Mouse (Mus musculus): Measurements from ENCODE around the gene Ngdn.
A peak's percentile ranks its signal among the peaks of the same experiment; 100 is the strongest.
"Not testable (repeated sequence)": the region's sequence is repeated elsewhere in the genome, so short reads cannot be mapped to it uniquely, and the experiment has no call there.

Ngdn gene

DNA sequence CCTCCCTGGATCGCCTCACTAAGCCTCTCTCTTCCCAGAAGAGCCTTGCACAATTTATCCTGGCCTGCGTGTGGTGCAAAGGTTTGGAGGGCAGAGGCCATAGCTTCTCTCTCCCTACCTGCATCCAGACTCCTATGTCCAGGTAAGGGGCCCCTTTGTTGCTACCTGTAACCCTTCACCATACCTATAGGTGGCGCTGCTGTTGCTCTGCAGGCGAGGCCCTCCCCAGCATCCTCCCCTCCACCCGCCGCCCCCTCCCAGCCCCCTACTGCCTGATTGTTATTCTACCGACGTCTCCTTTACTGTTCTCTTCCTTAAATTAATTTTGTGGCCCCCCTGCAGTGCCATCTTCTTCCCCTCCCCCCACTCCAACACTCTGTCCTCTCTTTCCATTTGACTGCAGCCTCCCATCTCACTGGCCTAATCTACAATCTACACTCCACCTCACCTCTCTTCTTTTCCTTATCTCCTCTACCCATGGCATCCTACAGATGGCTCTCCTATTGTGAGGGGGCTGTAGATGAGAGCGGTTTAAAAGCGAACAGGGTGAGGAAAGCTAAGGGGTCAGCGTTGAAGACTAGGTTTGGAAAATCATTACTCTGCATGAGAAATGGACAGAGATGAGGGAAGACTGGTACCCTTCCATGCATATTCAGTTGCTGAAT lies 13.9 kb downstream of the Ngdn start:
- TF ChIP-seq NANOG (IDR thresholded peaks at IDR 0.05; ENCODE audit: borderline replicate concordance, low read length) (no peak), POU5F1 (IDR thresholded peaks at IDR 0.05; ENCODE audit: borderline replicate concordance, low read length) (no peak), CTCF (conservative IDR thresholded peaks at IDR 0.05; ENCODE audit: low read length) (peak; percentile 50)
- Histone ChIP-seq H3K36me3 (ENCODE audit: insufficient read depth, low read length) (peaks cover 18% of the 10 kb centered on the region), H3K4me3 (replicated peaks; ENCODE audit: low read length) (no peak overlapping the region)

DNA sequence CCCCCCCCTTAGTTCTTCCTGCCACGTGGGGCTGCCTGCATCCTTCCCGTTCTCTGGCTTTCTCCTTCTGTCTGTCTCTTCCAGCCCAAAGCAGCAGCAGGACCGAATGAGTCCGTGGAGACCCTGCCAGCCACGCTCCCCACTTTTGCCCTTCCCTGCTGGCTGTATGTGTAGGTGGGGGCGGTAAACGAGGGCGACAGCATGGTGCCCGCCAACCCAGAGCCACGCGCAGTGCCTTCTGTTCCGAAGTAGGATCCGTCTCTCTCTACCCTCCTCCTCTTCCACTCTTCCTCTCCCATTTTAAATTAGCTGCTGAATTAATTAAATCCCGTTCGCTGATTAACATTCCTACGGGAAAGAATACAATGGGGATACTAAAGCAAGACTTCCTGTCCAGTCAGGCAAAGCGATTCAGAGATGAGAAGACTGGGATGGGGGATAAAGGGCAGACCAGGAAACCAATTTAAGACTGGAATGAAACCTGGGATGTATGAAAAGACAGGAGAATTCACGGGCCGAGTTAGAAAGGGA lies 17.5 kb downstream of the Ngdn start:
- TF ChIP-seq POU5F1 (IDR thresholded peaks at IDR 0.05; ENCODE audit: borderline replicate concordance, low read length) (no peak), CTCF (conservative IDR thresholded peaks at IDR 0.05; ENCODE audit: low read length) (no peak), NANOG (IDR thresholded peaks at IDR 0.05; ENCODE audit: borderline replicate concordance, low read length) (no peak)
- no peaks in the 10 kb centered on the region for H3K9me3 ChIP-seq (ENCODE audit: low read length)
- peak overlapping the region; percentile 70 for H3K4me3 ChIP-seq (replicated peaks; ENCODE audit: low read length)
- no peaks in the 10 kb centered on the region for H3K36me3 ChIP-seq (ENCODE audit: insufficient read depth, low read length)
- 0 out of 2 replicates have a peak, but pooled peaks cover 7% of the 10 kb centered on the region for H3K27me3 ChIP-seq (ENCODE audit: insufficient read depth, low read length)
- H3K4me1 ChIP-seq (replicated peaks; ENCODE audit: low read depth, low read length) = peaks cover 46% of the 10 kb centered on the region

More for the DNA sequence above, 13.9 kb downstream of the Ngdn start:
- H3K27me3 ChIP-seq (ENCODE audit: insufficient read depth, low read length) = 0 out of 2 replicates have a peak, but pooled peaks cover 7% of the 10 kb centered on the region
- no peaks in the 10 kb centered on the region for H3K9me3 ChIP-seq (ENCODE audit: low read length)
- peaks cover 63% of the 10 kb centered on the region for H3K4me1 ChIP-seq (replicated peaks; ENCODE audit: low read depth, low read length)

DNA sequence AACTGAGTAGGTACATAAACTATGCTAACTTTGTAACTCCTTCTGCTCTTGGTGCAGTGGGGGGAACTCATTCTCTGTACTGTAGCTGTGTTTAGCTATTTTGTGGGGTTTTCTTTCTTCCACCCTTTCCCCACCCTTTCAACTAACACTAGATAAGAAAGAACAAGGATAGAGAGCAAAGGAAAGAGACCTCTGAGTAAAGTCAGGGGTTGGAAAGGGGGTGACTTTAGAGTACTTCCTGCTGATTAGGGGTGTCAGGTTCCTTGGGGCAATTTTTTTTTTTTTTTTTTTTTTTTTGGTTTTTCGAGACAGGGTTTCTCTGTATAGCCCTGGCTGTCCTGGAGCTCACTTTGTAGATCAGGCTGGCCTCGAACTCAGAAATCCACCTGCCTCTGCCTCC lies 28.4 kb downstream of the Ngdn start:
- H3K9me3 ChIP-seq (ENCODE audit: low read length); H3K36me3 ChIP-seq (ENCODE audit: insufficient read depth, low read length); H3K4me3 ChIP-seq (replicated peaks; ENCODE audit: low read length); H3K27me3 ChIP-seq (ENCODE audit: insufficient read depth, low read length): not testable (repeated sequence)
- H3K4me1 ChIP-seq (replicated peaks; ENCODE audit: low read depth, low read length) = peaks cover 26% of the 10 kb centered on the region

DNA sequence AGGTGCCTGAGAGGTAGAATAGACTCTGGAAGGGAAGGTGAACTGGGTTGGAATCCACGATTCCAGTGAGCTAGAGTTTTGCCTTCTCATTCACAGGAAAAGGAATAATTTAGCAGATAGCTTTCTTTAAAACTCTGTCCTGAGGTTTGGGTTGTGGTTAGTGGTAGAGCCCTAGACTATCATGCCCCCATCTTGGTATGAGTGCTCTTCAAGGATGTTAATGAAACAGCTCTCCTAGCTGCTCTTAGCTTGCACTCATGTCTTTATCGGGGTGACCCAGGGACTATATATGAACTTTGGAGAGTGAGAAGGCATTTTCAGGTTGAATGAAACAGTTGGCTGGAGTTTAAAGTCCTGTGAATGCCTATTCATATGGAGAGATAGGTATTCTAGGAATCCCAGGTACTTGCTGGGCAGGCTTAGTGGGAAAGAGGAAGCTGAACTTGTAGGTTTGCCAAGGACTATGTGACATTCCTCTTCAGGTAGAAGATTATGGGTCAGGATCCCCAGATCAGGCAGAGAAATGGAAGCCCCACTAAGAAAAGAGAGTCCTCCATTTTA lies 32.8 kb downstream of the Ngdn start:
- peak; percentile 60; the same call in 1 of the 2 replicates for TF ChIP-seq POU5F1 (IDR thresholded peaks at IDR 0.05; ENCODE audit: borderline replicate concordance, low read length)
- no peak for TF ChIP-seq CTCF (conservative IDR thresholded peaks at IDR 0.05; ENCODE audit: low read length)
- TF ChIP-seq NANOG (IDR thresholded peaks at IDR 0.05; ENCODE audit: borderline replicate concordance, low read length) = peak; percentile 66
- no peaks in the 10 kb centered on the region for H3K27me3 ChIP-seq (ENCODE audit: insufficient read depth, low read length)
- H3K4me3 ChIP-seq (replicated peaks; ENCODE audit: low read length) = peak overlapping the region; percentile 21; the same call in 1 of the 2 replicates
- H3K9me3 ChIP-seq (ENCODE audit: low read length) = no peaks in the 10 kb centered on the region
- no peaks in the 10 kb centered on the region for H3K36me3 ChIP-seq (ENCODE audit: insufficient read depth, low read length)
- H3K4me1 ChIP-seq (replicated peaks; ENCODE audit: low read depth, low read length) = peaks cover 42% of the 10 kb centered on the region

DNA sequence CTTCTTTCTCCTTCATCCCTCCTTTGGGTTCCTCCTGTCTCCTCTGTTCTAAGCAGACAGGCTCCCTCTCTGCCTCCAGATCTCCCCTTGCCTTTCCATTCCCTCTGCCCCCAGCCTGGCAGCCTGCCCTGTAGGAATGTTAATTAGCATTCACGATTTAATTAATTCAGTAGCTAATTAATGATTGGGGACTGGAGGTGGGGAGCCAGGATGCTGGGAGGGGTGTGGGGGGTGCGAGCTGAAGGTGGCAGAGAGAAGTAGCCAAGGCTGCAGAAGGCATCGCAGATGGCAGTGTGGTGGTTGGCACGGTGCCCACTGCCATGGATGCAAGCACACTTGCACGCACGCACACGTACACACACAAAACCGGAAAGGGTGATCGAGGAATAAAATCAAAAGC lies 37.2 kb downstream of the Ngdn start:
- TF ChIP-seq POU5F1 (IDR thresholded peaks at IDR 0.05; ENCODE audit: borderline replicate concordance, low read length) (no peak), NANOG (IDR thresholded peaks at IDR 0.05; ENCODE audit: borderline replicate concordance, low read length) (no peak), CTCF (conservative IDR thresholded peaks at IDR 0.05; ENCODE audit: low read length) (no peak)
- no peaks in the 10 kb centered on the region for H3K9me3 ChIP-seq (ENCODE audit: low read length)
- H3K4me3 ChIP-seq (replicated peaks; ENCODE audit: low read length) = no peak overlapping the region
- peaks cover 8% of the 10 kb centered on the region for H3K27me3 ChIP-seq (ENCODE audit: insufficient read depth, low read length)
- H3K4me1 ChIP-seq (replicated peaks; ENCODE audit: low read depth, low read length) = peaks cover 44% of the 10 kb centered on the region
- H3K36me3 ChIP-seq (ENCODE audit: insufficient read depth, low read length) = no peaks in the 10 kb centered on the region

DNA sequence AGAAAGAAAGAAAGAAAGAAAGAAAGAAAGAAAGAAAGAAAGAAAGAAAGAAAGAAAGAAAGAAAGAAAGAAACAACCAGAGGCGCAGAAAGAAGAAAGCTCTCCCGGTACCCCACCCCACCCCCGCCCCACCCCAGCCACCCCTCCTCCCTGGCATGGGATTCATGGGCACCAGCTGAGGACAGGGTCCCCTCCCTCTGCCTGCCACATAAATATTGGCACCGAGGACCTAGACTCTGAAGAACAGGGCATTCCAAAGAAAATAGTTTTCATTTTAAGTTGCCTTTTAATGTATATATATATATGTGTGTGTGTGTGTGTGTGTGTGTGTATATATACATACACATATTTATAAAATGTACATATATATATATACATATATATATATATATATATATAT lies 37.8 kb downstream of the Ngdn start:
- H3K36me3 ChIP-seq (ENCODE audit: insufficient read depth, low read length) = no peaks in the 10 kb centered on the region
- peaks cover 39% of the 10 kb centered on the region for H3K4me1 ChIP-seq (replicated peaks; ENCODE audit: low read depth, low read length)
- no peak overlapping the region for H3K4me3 ChIP-seq (replicated peaks; ENCODE audit: low read length)
- H3K9me3 ChIP-seq (ENCODE audit: low read length) = no peaks in the 10 kb centered on the region
- no peak for TF ChIP-seq CTCF (conservative IDR thresholded peaks at IDR 0.05; ENCODE audit: low read length)
- TF ChIP-seq POU5F1 (IDR thresholded peaks at IDR 0.05; ENCODE audit: borderline replicate concordance, low read length) = no peak
- TF ChIP-seq NANOG (IDR thresholded peaks at IDR 0.05; ENCODE audit: borderline replicate concordance, low read length) = no peak
- H3K27me3 ChIP-seq (ENCODE audit: insufficient read depth, low read length) = peaks cover 8% of the 10 kb centered on the region

DNA sequence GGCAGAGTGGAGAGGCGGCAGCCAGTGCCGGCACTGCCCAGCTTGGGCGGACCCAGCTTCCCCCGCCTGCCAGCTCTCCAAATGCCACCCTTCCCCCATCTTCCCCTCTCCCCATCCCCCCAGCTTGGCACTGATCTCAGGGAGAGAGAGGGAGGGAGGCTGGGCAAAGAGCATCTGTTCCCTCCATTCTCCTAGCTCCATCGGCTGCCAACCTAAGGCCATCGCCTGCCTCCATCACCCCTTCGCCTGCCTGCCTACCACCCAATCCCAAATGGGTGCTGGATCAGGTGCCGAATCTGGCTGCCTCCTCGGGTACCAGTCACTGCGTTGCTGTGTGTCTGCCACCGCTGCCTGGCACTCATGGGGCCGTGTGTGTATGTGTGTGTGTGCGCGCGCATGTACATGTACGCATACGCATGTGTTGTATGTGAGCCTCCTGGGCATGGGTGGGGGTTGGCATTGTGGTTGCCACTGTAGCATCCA lies 38.5 kb downstream of the Ngdn start:
- Histone ChIP-seq H3K36me3 (ENCODE audit: insufficient read depth, low read length) (no peaks in the 10 kb centered on the region), H3K27me3 (ENCODE audit: insufficient read depth, low read length) (peaks cover 8% of the 10 kb centered on the region), H3K9me3 (ENCODE audit: low read length) (no peaks in the 10 kb centered on the region)

DNA sequence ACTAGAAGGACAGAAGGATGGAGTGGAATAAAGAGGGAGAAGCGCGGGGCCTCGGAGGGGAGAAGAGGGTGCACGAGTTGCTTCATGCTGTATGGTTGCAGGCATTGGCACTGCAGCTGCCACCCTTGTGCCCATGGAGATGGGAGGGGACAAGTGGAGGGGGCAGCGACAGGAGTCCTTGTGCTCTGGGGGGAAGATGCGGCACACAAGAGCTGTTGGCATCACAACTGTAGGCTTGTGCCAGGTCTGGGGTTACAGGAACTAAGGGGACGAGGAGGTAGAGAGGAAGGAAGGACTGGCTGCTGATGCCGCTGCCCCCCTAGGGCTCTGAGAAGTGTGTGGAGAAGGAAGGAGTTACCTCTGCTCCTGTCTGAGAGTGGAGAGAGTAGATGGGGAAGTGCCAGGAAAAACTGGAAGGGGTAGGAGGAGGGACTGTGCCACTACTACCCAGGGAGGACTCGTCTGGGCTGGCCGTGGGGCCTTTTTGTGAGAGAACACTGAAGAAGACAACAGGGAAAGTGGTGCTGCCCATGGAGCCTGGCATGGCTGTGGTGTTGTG lies 39.0 kb downstream of the Ngdn start:
- no peaks in the 10 kb centered on the region for H3K9me3 ChIP-seq (ENCODE audit: low read length)
- no peaks in the 10 kb centered on the region for H3K36me3 ChIP-seq (ENCODE audit: insufficient read depth, low read length)
- H3K4me3 ChIP-seq (replicated peaks; ENCODE audit: low read length) = no peak overlapping the region
- TF ChIP-seq CTCF (conservative IDR thresholded peaks at IDR 0.05; ENCODE audit: low read length) = no peak
- TF ChIP-seq POU5F1 (IDR thresholded peaks at IDR 0.05; ENCODE audit: borderline replicate concordance, low read length) = no peak
- no peak for TF ChIP-seq NANOG (IDR thresholded peaks at IDR 0.05; ENCODE audit: borderline replicate concordance, low read length)
- H3K4me1 ChIP-seq (replicated peaks; ENCODE audit: low read depth, low read length) = peaks cover 37% of the 10 kb centered on the region
- H3K27me3 ChIP-seq (ENCODE audit: insufficient read depth, low read length) = peaks cover 8% of the 10 kb centered on the region

More for the DNA sequence above, 38.5 kb downstream of the Ngdn start:
- Histone ChIP-seq H3K4me3 (replicated peaks; ENCODE audit: low read length) (no peak overlapping the region), H3K4me1 (replicated peaks; ENCODE audit: low read depth, low read length) (peaks cover 37% of the 10 kb centered on the region)
- no peak for TF ChIP-seq CTCF (conservative IDR thresholded peaks at IDR 0.05; ENCODE audit: low read length)
- TF ChIP-seq NANOG (IDR thresholded peaks at IDR 0.05; ENCODE audit: borderline replicate concordance, low read length) = no peak
- no peak for TF ChIP-seq POU5F1 (IDR thresholded peaks at IDR 0.05; ENCODE audit: borderline replicate concordance, low read length)

Measured in E14TG2a.4 (cell line).